Mouse (Mus musculus) urinary bladder, postnatal 10 days (tissue): ENCODE results near the gene Gm4922.

ENCODE experiments used
- DNase-seq: peaks from one replicate; pipeline ENCODE4 v3.0.0; 2022; ENCODE audit warnings: low spot score

Gene Gm4922

GRCm38 (mm10) chr10:18786693-18787092 is at the start of gene Gm4922:
Gm4922 (minus strand) TSS chr10:18786793.
- DNase-seq, result no peak

GRCm38 (mm10) chr10:18835684-18836479 is 49.3 kb upstream of the Gm4922 start:
- no peak for DNase-seq

- no peak for DNase-seq
Measured at GRCm38 (mm10) chr10:18834389-18834788, 47.8 kb upstream of the Gm4922 start.

GRCm38 (mm10) chr10:18831823-18832222 is 45.2 kb upstream of the Gm4922 start:
- DNase-seq, result no peak

GRCm38 (mm10) chr10:18830359-18830758 is 43.8 kb upstream of the Gm4922 start:
- no peak for DNase-seq

- DNase-seq, result no peak
Measured at GRCm38 (mm10) chr10:18827936-18828335, 41.3 kb upstream of the Gm4922 start.

GRCm38 (mm10) chr10:18826107-18826506 is 39.5 kb upstream of the Gm4922 start:
- no peak for DNase-seq

GRCm38 (mm10) chr10:18825143-18825542 is 38.5 kb upstream of the Gm4922 start:
- no peak for DNase-seq

- no peak for DNase-seq
Measured at GRCm38 (mm10) chr10:18816560-18816959, 30.0 kb upstream of the Gm4922 start.

GRCm38 (mm10) chr10:18811751-18812150 is 25.2 kb upstream of the Gm4922 start:
- no peak for DNase-seq

- no peak for DNase-seq
Measured at GRCm38 (mm10) chr10:18790063-18790462, 3.5 kb upstream of the Gm4922 start.

- DNase-seq, result no peak
Measured at GRCm38 (mm10) chr10:18788601-18789000, 2.0 kb upstream of the Gm4922 start.

- no peak for DNase-seq
Measured at GRCm38 (mm10) chr10:18777546-18777945, 9.0 kb downstream of the Gm4922 start.

- DNase-seq, result no peak
Measured at GRCm38 (mm10) chr10:18772537-18773179, 13.9 kb downstream of the Gm4922 start.

- no peak for DNase-seq
Measured at GRCm38 (mm10) chr10:18769909-18770308, 16.7 kb downstream of the Gm4922 start.

- no peak for DNase-seq
Measured at GRCm38 (mm10) chr10:18760241-18760640, 26.4 kb downstream of the Gm4922 start.

- DNase-seq, result no peak
Measured at GRCm38 (mm10) chr10:18750057-18750456, 36.5 kb downstream of the Gm4922 start.

GRCm38 (mm10) chr10:18743286-18744142 is 43.1 kb downstream of the Gm4922 start, which contains the start of gene Arfgef3:
Arfgef3 (minus strand) TSS chr10:18743949.
- peak; percentile 18 for DNase-seq

- DNase-seq, result no peak
Measured at GRCm38 (mm10) chr10:18742086-18742485, 44.5 kb downstream of the Gm4922 start.

- DNase-seq, result no peak
Measured at GRCm38 (mm10) chr10:18741024-18741423, 45.6 kb downstream of the Gm4922 start.
